Mouse (Mus musculus) liver, embryonic 16.5 days (tissue): ENCODE measurements at regions not wholly inside any gene's neighbourhood (a gene's known extent, or its start where the extent isn't known, plus 50 kb on each side); places are given as distances from the start of the nearest gene placed in this dataset.
"Not testable (repeated sequence)": the region's sequence is repeated elsewhere in the genome, so short reads cannot be mapped to it uniquely, and the experiment has no call there.

Experiments used
- ATAC-seq: fragments of 200-750 bp; cut with Nextera tagmentation; 2 replicates; pipeline ENCODE4 v1.8.0; 2017; ENCODE audit warnings: low read depth, mild to moderate bottlenecking, moderate number of reproducible peaks, moderate library complexity
- H3K27ac ChIP-seq: fragments of 300-500 bp; sonication (generic); 2 replicates; pipeline ENCODE4 v1.5.1; 2014; ENCODE audit warnings: mild to moderate bottlenecking, low read length
- H3K27me3 ChIP-seq: fragments of 300-500 bp; sonication (generic); 2 replicates; pipeline ENCODE4 v1.6.1; 2014; ENCODE audit warnings: low read depth, low read length, mixed read lengths; ENCODE audit not compliant: control insufficient read depth, insufficient read depth
- H3K36me3 ChIP-seq: fragments of 300-500 bp; sonication (generic); 2 replicates; pipeline ENCODE4 v1.6.1; 2014; ENCODE audit warnings: mild to moderate bottlenecking; ENCODE audit not compliant: control insufficient read depth, insufficient read depth
- H3K4me1 ChIP-seq: fragments of 300-500 bp; sonication (generic); 2 replicates; pipeline ENCODE4 v1.6.1; 2014; ENCODE audit warnings: low read depth, low read length, mixed read lengths; ENCODE audit not compliant: control insufficient read depth
- H3K4me2 ChIP-seq: fragments of 300-500 bp; sonication (generic); 2 replicates; pipeline ENCODE4 v1.6.1; 2014; ENCODE audit warnings: low read depth, low read length, mixed read lengths
- H3K4me3 ChIP-seq: fragments of 300-500 bp; sonication (generic); 2 replicates; pipeline ENCODE4 v1.5.1; 2014; ENCODE audit warnings: low read depth, mild to moderate bottlenecking, low read length
- H3K9ac ChIP-seq: fragments of 300-500 bp; sonication (generic); 2 replicates; pipeline ENCODE4 v1.6.1; 2014; ENCODE audit warnings: low read depth, low read length
- H3K9me3 ChIP-seq: fragments of 300-500 bp; sonication (generic); replicated peaks from 2 replicates; pipeline ENCODE4 v1.6.1; 2016; ENCODE audit warnings: low read length; ENCODE audit not compliant: control insufficient read depth
- WGBS: fragments of 180-500 bp; shearing (Covaris S2); extraction: QIAGEN DNeasy Blood & Tissue Kit; methylation state at CpG from one replicate; pipeline ENCODE4 v1.1.7; 2014; ENCODE audit not compliant: insufficient replicate concordance; 5-methylcytosine and 5-hydroxymethylcytosine counted together

DNA sequence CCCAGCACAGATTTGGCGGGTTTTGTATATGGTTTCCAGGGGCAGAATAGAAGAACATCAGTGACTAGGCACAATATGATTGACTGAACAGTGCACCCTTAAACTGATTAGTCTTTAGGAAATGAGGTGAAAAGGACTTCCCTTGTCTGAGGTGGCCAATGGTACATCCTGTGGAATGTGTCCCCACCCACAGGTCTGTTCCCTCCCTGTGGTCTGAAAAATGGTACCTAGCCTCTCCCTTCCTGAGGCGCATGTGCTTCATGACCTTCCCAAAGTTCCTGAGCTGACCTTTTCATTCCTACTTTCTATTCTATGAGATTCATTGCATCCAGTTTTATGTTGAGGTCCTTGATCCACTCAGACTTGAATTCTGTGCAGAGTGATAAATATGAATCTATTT is 76.0 kb downstream of the Zfp97 start:
- H3K9ac ChIP-seq, ATAC-seq, H3K27ac ChIP-seq, H3K4me3 ChIP-seq, H3K36me3 ChIP-seq, H3K4me2 ChIP-seq, H3K27me3 ChIP-seq, H3K9me3 ChIP-seq, H3K4me1 ChIP-seq: not testable (repeated sequence)
- 70% methylated on average over 1 of the region's 2 CpGs for WGBS

DNA sequence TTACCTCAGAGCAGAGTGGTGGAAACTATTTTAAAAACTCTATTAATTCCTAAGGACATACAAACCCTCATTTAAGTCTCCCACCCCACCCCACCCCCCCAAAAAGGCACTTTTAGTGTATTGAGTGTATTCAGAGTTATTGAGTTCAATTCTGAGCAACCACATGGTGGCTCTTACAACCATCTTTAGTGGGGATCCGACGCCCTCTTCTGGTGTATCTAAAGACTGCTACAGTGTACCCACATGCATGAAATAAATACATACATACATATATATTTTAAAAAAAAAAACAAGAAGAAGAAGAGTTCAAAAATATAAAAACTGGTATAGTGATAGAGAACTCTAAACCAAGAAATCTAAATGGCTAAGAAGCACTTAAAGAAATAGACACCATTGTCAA is 107.9 kb downstream of the Zfp97 start:
- no peak for ATAC-seq
- no peaks in the 10 kb centered on the region for H3K9me3 ChIP-seq
- no peak overlapping the region for H3K27ac ChIP-seq
- no peaks in the 10 kb centered on the region for H3K27me3 ChIP-seq
- H3K9ac ChIP-seq: no peak overlapping the region
- no peak overlapping the region for H3K4me2 ChIP-seq
- no peaks in the 10 kb centered on the region for H3K4me1 ChIP-seq
- H3K36me3 ChIP-seq: no peaks in the 10 kb centered on the region
- no peak overlapping the region for H3K4me3 ChIP-seq
- WGBS: 30% methylated on average over 2 of the region's 2 CpGs

DNA sequence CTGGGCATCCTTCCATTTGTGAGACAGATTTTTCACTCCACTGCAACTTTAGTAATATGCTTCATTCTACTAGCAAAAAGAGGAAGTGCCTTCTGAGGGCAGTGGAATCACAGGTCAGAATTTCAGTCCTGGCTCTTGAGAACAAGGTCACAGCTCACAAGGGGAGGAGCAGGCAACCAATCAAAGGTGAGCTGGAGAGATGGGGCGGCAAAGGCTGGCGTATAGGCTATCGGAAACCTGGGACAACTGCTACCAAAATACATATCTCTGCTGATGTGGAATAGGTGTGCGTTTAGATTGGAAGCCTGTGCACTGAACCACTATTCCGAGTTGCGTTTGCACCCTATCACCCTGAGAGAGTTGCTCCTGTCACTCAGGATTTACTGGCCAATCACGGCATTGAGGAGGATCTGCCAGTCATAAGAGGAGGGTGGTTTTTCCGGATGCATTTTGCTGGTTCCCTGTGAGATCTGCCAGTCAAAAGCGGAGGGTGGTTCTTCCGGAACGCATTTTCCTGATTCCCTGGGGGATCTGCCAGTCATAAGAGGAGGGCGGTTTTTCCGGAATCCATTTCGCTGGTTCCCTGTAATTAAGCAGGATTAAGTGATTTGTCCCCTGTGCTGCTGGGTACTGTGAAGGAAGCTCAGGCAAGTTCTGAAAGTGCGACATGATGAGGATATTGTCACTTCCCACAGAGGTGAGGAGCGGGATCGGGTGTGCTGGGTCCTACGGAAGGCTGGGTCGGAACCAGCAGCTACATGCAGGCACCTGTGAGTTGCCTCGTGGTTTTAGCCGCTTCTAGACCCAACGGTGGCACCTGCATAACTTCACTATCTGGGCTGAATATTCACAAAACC is 113.3 kb downstream of the Zfp97 start:
- H3K27me3 ChIP-seq, H3K9me3 ChIP-seq, H3K36me3 ChIP-seq, H3K4me1 ChIP-seq: not testable (repeated sequence)
- under 1% methylated on average over 20 of the region's 22 CpGs for WGBS
- peak overlapping the region; percentile 67 for H3K4me3 ChIP-seq
- H3K27ac ChIP-seq: peak overlapping the region; percentile 70
- H3K9ac ChIP-seq: peak overlapping the region; percentile 67
- ATAC-seq: peak; percentile 98
- peak overlapping the region; percentile 57 for H3K4me2 ChIP-seq

DNA sequence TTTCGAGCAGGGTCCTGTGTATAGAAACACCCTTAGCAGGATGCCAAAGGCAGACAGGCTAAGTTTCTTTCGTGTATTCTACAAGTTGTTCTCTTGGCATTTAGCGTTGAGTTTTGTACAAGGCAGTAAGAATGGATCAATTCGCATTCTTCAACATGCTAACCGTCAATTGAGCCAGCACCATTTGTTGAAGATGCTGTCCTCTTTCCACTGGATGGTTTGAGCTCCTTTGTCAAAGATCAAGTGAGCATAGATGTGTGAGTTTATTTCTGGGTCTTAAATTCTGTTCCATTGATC is 113.9 kb downstream of the Zfp97 start:
- H3K9me3 ChIP-seq, ATAC-seq, H3K27me3 ChIP-seq, H3K4me1 ChIP-seq, H3K36me3 ChIP-seq: not testable (repeated sequence)
- Histone ChIP-seq H3K4me2 (peak overlapping the region; percentile 57), H3K27ac (peak overlapping the region; percentile 22; the same call in 1 of the 2 replicates), H3K4me3 (peak overlapping the region; percentile 67), H3K9ac (peak overlapping the region; percentile 67)
- under 1% methylated on average over 5 of the region's 5 CpGs for WGBS
